Mouse (Mus musculus) kidney, embryonic 16.5 days (tissue): Measurements from ENCODE around the gene Abcf1. TPM values are rescaled to one million over a fixed set of nuclear protein-coding genes. Genes with fewer than 3 reads are reported as not detected.
"Not testable (repeated sequence)": the region's sequence is repeated elsewhere in the genome, so short reads cannot be mapped to it uniquely, and the experiment has no call there.

ENCODE experiments used
- ATAC-seq: fragments of 200-750 bp; cut with Nextera tagmentation; 2 replicates; pipeline ENCODE4 v1.8.0; 2017; ENCODE audit warnings: moderate TSS enrichment; ENCODE audit not compliant: low FRiP score, low TSS enrichment
- H3K27ac ChIP-seq: fragments of 300-500 bp; sonication (generic); 2 replicates; pipeline ENCODE4 v1.5.1; 2014; ENCODE audit warnings: low read length
- H3K27me3 ChIP-seq: fragments of 300-500 bp; sonication (generic); 2 replicates; pipeline ENCODE4 v1.6.1; 2014; ENCODE audit warnings: low read length, control low read depth, mixed read lengths; ENCODE audit not compliant: insufficient read depth
- H3K36me3 ChIP-seq: fragments of 300-500 bp; sonication (generic); 2 replicates; pipeline ENCODE4 v1.6.1; 2014; ENCODE audit warnings: low read length, control low read depth, mixed read lengths; ENCODE audit not compliant: insufficient read depth
- H3K4me1 ChIP-seq: fragments of 300-500 bp; sonication (generic); 2 replicates; pipeline ENCODE4 v1.6.1; 2014; ENCODE audit warnings: low read length, control low read depth, mixed read lengths; ENCODE audit not compliant: insufficient read depth
- H3K4me2 ChIP-seq: fragments of 300-500 bp; sonication (generic); replicated peaks from 2 replicates; pipeline ENCODE4 v1.6.1; 2014; ENCODE audit warnings: low read depth, low read length
- H3K4me3 ChIP-seq: fragments of 300-500 bp; sonication (generic); 2 replicates; pipeline ENCODE4 v1.5.1; 2014; ENCODE audit warnings: mild to moderate bottlenecking, low read length
- H3K9ac ChIP-seq: fragments of 300-500 bp; sonication (generic); replicated peaks from 2 replicates; pipeline ENCODE4 v1.6.1; 2014; ENCODE audit warnings: low read length
- H3K9me3 ChIP-seq: fragments of 300-500 bp; sonication (generic); 2 replicates; pipeline ENCODE4 v1.6.1; 2016; ENCODE audit warnings: low read length, control low read depth
- WGBS: fragments of 180-500 bp; shearing (Covaris S2); extraction: QIAGEN DNeasy Blood & Tissue Kit; methylation state at CpG from one replicate; pipeline ENCODE4 v1.1.7; 2014; 5-methylcytosine and 5-hydroxymethylcytosine counted together
- polyA plus RNA-seq: library from polyadenylated mRNA; unstranded; fragments of >200 nt; fragmentation: Nextera tagmentation; extraction: Ambion mirVana; gene quantifications from 2 replicates; pipeline ENCODE4 v1.2.1, GENCODE M21; 2015

Gene Abcf1
- polyA plus RNA-seq, 1 experiment from 2014 or later: 80.7 TPM

GRCm38 (mm10) chr17:35980363-35980754 lies 10.8 kb upstream of the Abcf1 start:
- WGBS: 0% methylated on average over 28 of the region's 29 CpGs
- H3K27me3 ChIP-seq: no peaks in the 10 kb centered on the region
- peak overlapping the region; percentile 69 for H3K4me2 ChIP-seq
- peaks cover 17% of the 10 kb centered on the region for H3K4me1 ChIP-seq
- H3K9me3 ChIP-seq: no peaks in the 10 kb centered on the region
- peak overlapping the region; percentile 79 for H3K9ac ChIP-seq
- peak overlapping the region; percentile 96 for H3K27ac ChIP-seq
- peaks cover 27% of the 10 kb centered on the region for H3K36me3 ChIP-seq
- ATAC-seq: peak; percentile 49
- peak overlapping the region; percentile 73 for H3K4me3 ChIP-seq

- peak within 1 kb of the TSS; percentile 69 for H3K4me2 ChIP-seq
- H3K9ac ChIP-seq: peak within 1 kb of the TSS; percentile 79
- WGBS: under 1% methylated on average over 73 of the region's 109 CpGs
- H3K4me1 ChIP-seq: peaks cover 17% of the 10 kb centered on the region
- no peaks in the 10 kb centered on the region for H3K27me3 ChIP-seq
- peak within 1 kb of the TSS; percentile 73 for H3K4me3 ChIP-seq
- H3K9me3 ChIP-seq: no peaks in the 10 kb centered on the region
- H3K27ac ChIP-seq: peak within 1 kb of the TSS; percentile 96
- H3K36me3 ChIP-seq: peaks cover 30% of the 10 kb centered on the region
- peak; percentile 92 for ATAC-seq
Observed at GRCm38 (mm10) chr17:35979401-35980362, 10.1 kb upstream of the Abcf1 start, which contains the start of the genes Gnl1 and Prr3. Gene Gnl1 (plus strand): TSS chr17:35979851. Gene Prr3 (minus strand): TSS chr17:35980236.

- under 1% methylated on average over 41 of the region's 41 CpGs for WGBS
- Histone ChIP-seq H3K4me1 (peaks cover 17% of the 10 kb centered on the region), H3K4me3 (peak overlapping the region; percentile 73), H3K27me3 (no peaks in the 10 kb centered on the region), H3K4me2 (peak overlapping the region; percentile 69), H3K27ac (peak overlapping the region; percentile 96), H3K36me3 (peaks cover 35% of the 10 kb centered on the region), H3K9me3 (no peaks in the 10 kb centered on the region), H3K9ac (peak overlapping the region; percentile 79)
- ATAC-seq: peak; percentile 83
Observed at GRCm38 (mm10) chr17:35978811-35979400, 9.3 kb upstream of the Abcf1 start.

- Histone ChIP-seq H3K4me3 (no peak overlapping the region), H3K9ac (no peak overlapping the region), H3K27me3 (no peaks in the 10 kb centered on the region), H3K4me1 (peaks cover 13% of the 10 kb centered on the region), H3K9me3 (no peaks in the 10 kb centered on the region), H3K27ac (no peak overlapping the region), H3K36me3 (peaks cover 28% of the 10 kb centered on the region), H3K4me2 (no peak overlapping the region)
- ATAC-seq: no peak
- WGBS: 52% methylated on average over 1 of the region's 1 CpGs
Observed at GRCm38 (mm10) chr17:35972131-35972530, 2.6 kb upstream of the Abcf1 start.

GRCm38 (mm10) chr17:35967621-35968020 lies 1.9 kb downstream of the Abcf1 start:
- Histone ChIP-seq H3K9ac (no peak overlapping the region), H3K4me1 (peaks cover 13% of the 10 kb centered on the region), H3K27me3 (no peaks in the 10 kb centered on the region), H3K9me3 (no peaks in the 10 kb centered on the region), H3K4me2 (no peak overlapping the region), H3K27ac (no peak overlapping the region), H3K4me3 (no peak overlapping the region), H3K36me3 (peaks cover 20% of the 10 kb centered on the region)
- 82% methylated on average over 2 of the region's 2 CpGs for WGBS
- no peak for ATAC-seq

GRCm38 (mm10) chr17:35963279-35963678 lies 6.3 kb downstream of the Abcf1 start:
- Histone ChIP-seq H3K4me2 (no peak overlapping the region), H3K4me1 (peaks cover 2% of the 10 kb centered on the region), H3K9me3 (no peaks in the 10 kb centered on the region), H3K27me3 (no peaks in the 10 kb centered on the region), H3K4me3 (no peak overlapping the region), H3K9ac (no peak overlapping the region), H3K36me3 (peaks cover 56% of the 10 kb centered on the region), H3K27ac (no peak overlapping the region)
- ATAC-seq: no peak
- 91% methylated on average over 10 of the region's 10 CpGs for WGBS

GRCm38 (mm10) chr17:35958533-35959223 lies 10.9 kb downstream of the Abcf1 start:
- no peak overlapping the region for H3K4me2 ChIP-seq
- WGBS: 95% methylated on average over 15 of the region's 15 CpGs
- peaks cover 80% of the 10 kb centered on the region for H3K36me3 ChIP-seq
- H3K9ac ChIP-seq: no peak overlapping the region
- no peaks in the 10 kb centered on the region for H3K27me3 ChIP-seq
- H3K4me3 ChIP-seq: no peak overlapping the region
- no peaks in the 10 kb centered on the region for H3K9me3 ChIP-seq
- no peak for ATAC-seq
- no peaks in the 10 kb centered on the region for H3K4me1 ChIP-seq
- no peak overlapping the region for H3K27ac ChIP-seq

GRCm38 (mm10) chr17:35954665-35955064 lies 14.9 kb downstream of the Abcf1 start:
- no peak overlapping the region for H3K4me3 ChIP-seq
- no peaks in the 10 kb centered on the region for H3K9me3 ChIP-seq
- H3K4me1 ChIP-seq: no peaks in the 10 kb centered on the region
- no peak overlapping the region for H3K27ac ChIP-seq
- no peak overlapping the region for H3K4me2 ChIP-seq
- no peaks in the 10 kb centered on the region for H3K27me3 ChIP-seq
- WGBS: 75% methylated on average over 8 of the region's 8 CpGs
- no peak overlapping the region for H3K9ac ChIP-seq
- ATAC-seq: no peak
- peaks cover 43% of the 10 kb centered on the region for H3K36me3 ChIP-seq

GRCm38 (mm10) chr17:35952559-35952958 lies 17.0 kb downstream of the Abcf1 start:
- not testable (repeated sequence) for H3K9me3 ChIP-seq, H3K4me3 ChIP-seq, H3K27me3 ChIP-seq, H3K4me2 ChIP-seq, H3K27ac ChIP-seq, H3K4me1 ChIP-seq, ATAC-seq, H3K9ac ChIP-seq
- 80% methylated on average over 2 of the region's 3 CpGs for WGBS
- peaks cover 22% of the 10 kb centered on the region for H3K36me3 ChIP-seq
